Mouse (Mus musculus): Measurements from ENCODE around the gene Camsap2.

DNA sequence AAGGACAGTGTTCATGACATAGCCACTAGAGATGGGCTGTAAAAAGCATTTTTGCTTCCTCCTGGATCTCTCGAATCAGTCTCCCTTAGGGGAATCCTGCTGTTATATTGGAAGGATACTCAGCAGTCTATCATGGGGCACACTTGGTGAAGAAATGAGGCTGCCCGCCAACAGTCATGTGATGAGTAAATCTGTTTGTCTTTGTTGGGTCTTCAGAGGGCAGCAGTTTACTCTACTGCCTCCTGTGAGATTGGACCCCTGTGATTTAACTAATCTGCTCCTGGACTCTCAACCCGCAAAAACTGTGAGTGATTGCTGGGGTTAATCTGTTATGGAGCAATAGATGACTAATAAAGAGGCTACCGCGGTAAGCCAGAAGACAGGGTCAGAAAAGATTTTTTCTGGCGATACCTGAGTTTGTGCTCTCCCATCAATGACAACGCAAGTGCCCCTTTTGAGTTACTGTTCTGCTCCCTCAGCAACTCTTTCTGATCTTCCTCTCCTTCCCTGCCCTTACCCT, 13.0 kb upstream of the Camsap2 start:
- no peak for TF ChIP-seq MYB (IDR thresholded peaks at IDR 0.05; ENCODE audit: low read depth, low read length)
- no peak for TF ChIP-seq CTCF (IDR thresholded peaks at IDR 0.05 in 2 of 3, conservative IDR thresholded peaks at IDR 0.05 in 1 of 3; ENCODE audit: control insufficient read depth in 1 of 3, insufficient read depth in 1 of 3, low read depth in 2 of 3, low read length in 3 of 3, poor library complexity in 1 of 3, severe bottlenecking in 1 of 3)
- no peak for TF ChIP-seq MYC (IDR thresholded peaks at IDR 0.05; ENCODE audit: low read depth, low read length)
- no peak for TF ChIP-seq SMC3 (IDR thresholded peaks at IDR 0.05; ENCODE audit: low read depth, low read length)
- no peak for TF ChIP-seq UBTF (IDR thresholded peaks at IDR 0.05; ENCODE audit: borderline replicate concordance, insufficient read depth, low read depth, low read length)
- TF ChIP-seq MAX (IDR thresholded peaks at IDR 0.05; ENCODE audit: low read length), result no peak
- no peak for TF ChIP-seq EP300 (IDR thresholded peaks at IDR 0.05; ENCODE audit: low read depth in 1 of 2, low read length in 2 of 2)

All from MEL (cell line).